Comparison of ENCODE assay signal across 8 mouse cellular contexts in the genomic region with DNA sequence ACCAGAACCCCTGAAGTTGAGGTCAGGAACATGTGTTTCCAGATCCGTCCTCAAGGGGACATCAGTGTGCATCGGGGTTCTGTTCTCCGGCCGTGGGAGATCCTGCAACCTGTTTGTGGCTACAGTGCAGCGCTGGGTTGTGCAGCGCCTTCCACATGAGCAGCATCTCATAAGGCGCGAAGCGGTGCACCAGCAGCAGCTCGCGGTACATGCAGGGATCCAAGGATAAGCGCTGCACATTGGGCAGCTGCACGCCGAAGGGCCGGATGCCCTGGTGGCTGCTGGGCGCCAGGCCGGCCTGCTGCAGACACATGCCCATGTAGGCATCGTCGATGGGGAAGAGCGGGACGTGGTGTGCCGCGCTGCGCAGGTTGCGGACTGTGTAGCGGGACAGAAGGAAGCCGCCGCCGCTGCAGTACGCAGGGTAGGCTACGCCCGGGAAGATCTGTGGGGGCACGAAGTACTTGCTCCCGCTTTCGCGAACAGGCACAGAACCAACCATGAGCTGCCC. TPM values are rescaled to one million over a fixed set of nuclear protein-coding genes. Genes with fewer than 3 reads are reported as not detected.
DNase-seq lines count a peak whose midpoint lies in the region; ATAC-seq lines count a peak whose summit lies in the region.

No protein-coding gene starts in this region.

- H3K36me3 ChIP-seq in forebrain, embryonic 12.5 days (replicated peaks) = no peaks in the 10 kb centered on the region
- H3K36me3 ChIP-seq in kidney, embryonic 15.5 days = no peaks in the 10 kb centered on the region
- no peaks in the 10 kb centered on the region for H3K36me3 ChIP-seq in stomach, embryonic 15.5 days

- peak overlapping the region; percentile 49 for H3K9ac ChIP-seq in forebrain, embryonic 12.5 days
- H3K9ac ChIP-seq in kidney, embryonic 15.5 days = peak overlapping the region; percentile 35
- H3K9ac ChIP-seq in stomach, embryonic 15.5 days = no peak overlapping the region

- WGBS in forebrain, embryonic 12.5 days = 6% methylated on average over 36 of the region's 36 CpGs
- 6% methylated on average over 36 of the region's 36 CpGs for WGBS in kidney, embryonic 15.5 days
- 6% methylated on average over 36 of the region's 36 CpGs for WGBS in stomach, embryonic 15.5 days

- H3K4me1 ChIP-seq in forebrain, embryonic 12.5 days = peaks cover 14% of the 10 kb centered on the region
- peaks cover 14% of the 10 kb centered on the region for H3K4me1 ChIP-seq in kidney, embryonic 15.5 days
- H3K4me1 ChIP-seq in stomach, embryonic 15.5 days = peaks cover 16% of the 10 kb centered on the region

- peak; percentile 30 to 39 for DNase-seq in left cerebral cortex, postnatal 25 days (ENCODE audit: low spot score in 2 of 2)
- DNase-seq in left cerebral cortex, postnatal 10 days (ENCODE audit: extremely low spot score in 1 of 2, low spot score in 2 of 2) = no peak
- peak; percentile 38 to 57 for DNase-seq in adrenal gland, postnatal 36 days
- DNase-seq in lung, postnatal 4 days = peak; percentile 48 to 52
- DNase-seq in right cerebral cortex, postnatal 36 days (ENCODE audit: low spot score in 2 of 2) = no peak

- H3K9me3 ChIP-seq in forebrain, embryonic 12.5 days = no peaks in the 10 kb centered on the region
- H3K9me3 ChIP-seq in kidney, embryonic 15.5 days (replicated peaks) = no peaks in the 10 kb centered on the region
- H3K9me3 ChIP-seq in stomach, embryonic 15.5 days = no peaks in the 10 kb centered on the region

- no peak overlapping the region for H3K27ac ChIP-seq in forebrain, embryonic 12.5 days
- H3K27ac ChIP-seq in kidney, embryonic 15.5 days = no peak overlapping the region
- H3K27ac ChIP-seq in stomach, embryonic 15.5 days = no peak overlapping the region

- peaks cover 87% of the 10 kb centered on the region for H3K27me3 ChIP-seq in forebrain, embryonic 12.5 days
- H3K27me3 ChIP-seq in kidney, embryonic 15.5 days = peaks cover 61% of the 10 kb centered on the region
- H3K27me3 ChIP-seq in stomach, embryonic 15.5 days (replicated peaks) = peaks cover 47% of the 10 kb centered on the region

- H3K4me3 ChIP-seq in forebrain, embryonic 12.5 days (replicated peaks) = peak overlapping the region; percentile 40
- H3K4me3 ChIP-seq in kidney, embryonic 15.5 days (replicated peaks) = peak overlapping the region; percentile 43
- H3K4me3 ChIP-seq in stomach, embryonic 15.5 days (replicated peaks) = peak overlapping the region; percentile 39

- H3K4me2 ChIP-seq in forebrain, embryonic 12.5 days = peak overlapping the region; percentile 77
- peak overlapping the region; percentile 80 for H3K4me2 ChIP-seq in kidney, embryonic 15.5 days
- H3K4me2 ChIP-seq in stomach, embryonic 15.5 days = peak overlapping the region; percentile 79

- intact Hi-C loops in left cerebral cortex, postnatal 25 days (cut with DNase I) = loop anchor here (2.0 kb wide), 1 partner anchor 39 kb away; no protein-coding TSS in a partner anchor
- intact Hi-C loops in left cerebral cortex, postnatal 10 days (cut with DNase I) = loop anchor here (5.0 kb wide), 1 partner anchor 36 kb away; no protein-coding TSS in a partner anchor

- ATAC-seq in forebrain, embryonic 12.5 days (ENCODE audit: low FRiP score) = peak; percentile 64
- peak; percentile 28; the same call in 1 of the 2 replicates for ATAC-seq in kidney, embryonic 15.5 days (replicated peaks; ENCODE audit: low FRiP score)
- ATAC-seq in stomach, embryonic 15.5 days (ENCODE audit: insufficient read depth, low FRiP score, low read depth) = 0 out of 2 replicates have a peak, but pooled peaks have one; percentile 29

RNA-seq across cellular contexts. Expression of gene B3gnt6, which starts 5.7 kb away (rescaled TPM):
- under 1 TPM in 1 of 2 experiments, not detected in 1; 0.27 TPM for total RNA-seq in left cerebral cortex, postnatal 25 days (2021)
- total RNA-seq in left cerebral cortex, postnatal 10 days (2021) = under 1 TPM; 0.24 to 0.28 TPM
- total RNA-seq in adrenal gland, postnatal 36 days (2021) = 1 to 10 TPM in 1 of 2 experiments, under 1 TPM in 1; 0.20 to 3.2 TPM
- polyA plus RNA-seq in forebrain, embryonic 12.5 days (2016; fragmentation: Nextera tagmentation; extraction: Ambion mirVana) = 0.13 and 0.15 TPM in 2 replicates
- 0.06 TPM in 1 of 2 replicates, not detected in the other for polyA plus RNA-seq in kidney, embryonic 15.5 days (2015; fragmentation: Nextera tagmentation; extraction: Ambion mirVana)
- 0.05 TPM in 2 replicates for polyA plus RNA-seq in stomach, embryonic 15.5 days (2015; fragmentation: Nextera tagmentation; extraction: Ambion mirVana)

RNA-seq across cellular contexts. Expression of gene Capn5, which starts 15.5 kb away (rescaled TPM):
- total RNA-seq in left cerebral cortex, postnatal 25 days (2021) = 10 to 100 TPM; 33.4 to 37.9 TPM
- total RNA-seq in left cerebral cortex, postnatal 10 days (2021) = 10 to 100 TPM; 46.4 to 46.6 TPM
- total RNA-seq in adrenal gland, postnatal 36 days (2021) = 1 to 10 TPM; 3.7 to 7.0 TPM
- polyA plus RNA-seq in forebrain, embryonic 12.5 days (2016; fragmentation: Nextera tagmentation; extraction: Ambion mirVana) = 8.3 and 9.3 TPM in 2 replicates
- polyA plus RNA-seq in kidney, embryonic 15.5 days (2015; fragmentation: Nextera tagmentation; extraction: Ambion mirVana) = 12.7 and 14.1 TPM in 2 replicates
- 13.8 and 14.9 TPM in 2 replicates for polyA plus RNA-seq in stomach, embryonic 15.5 days (2015; fragmentation: Nextera tagmentation; extraction: Ambion mirVana)

RNA-seq across cellular contexts. Expression of gene Omp, which starts 48.3 kb away (rescaled TPM):
- under 1 TPM; 0.64 to 0.87 TPM for total RNA-seq in left cerebral cortex, postnatal 25 days (2021)
- 1 to 10 TPM in 1 of 2 experiments, under 1 TPM in 1; 0.56 to 1.2 TPM for total RNA-seq in left cerebral cortex, postnatal 10 days (2021)
- total RNA-seq in adrenal gland, postnatal 36 days (2021) = 1 to 10 TPM in 1 of 2 experiments, under 1 TPM in 1; 0.20 to 3.1 TPM
- polyA plus RNA-seq in forebrain, embryonic 12.5 days (2016; fragmentation: Nextera tagmentation; extraction: Ambion mirVana) = 0.45 and 0.74 TPM in 2 replicates
- 0.39 and 0.60 TPM in 2 replicates for polyA plus RNA-seq in kidney, embryonic 15.5 days (2015; fragmentation: Nextera tagmentation; extraction: Ambion mirVana)
- 0.68 and 0.70 TPM in 2 replicates for polyA plus RNA-seq in stomach, embryonic 15.5 days (2015; fragmentation: Nextera tagmentation; extraction: Ambion mirVana)

Comparison
In these comparisons a context has a peak if more than half of its experiments do, and no peak if none do; other contexts are left out.
1. DNase-seq: peak in left cerebral cortex, postnatal 25 days (2 of 2), adrenal gland, postnatal 36 days (2 of 2) and lung, postnatal 4 days (2 of 2); none in left cerebral cortex, postnatal 10 days (0 of 2) and right cerebral cortex, postnatal 36 days (0 of 2).
2. RNA of gene Capn5, which starts 15.5 kb away (total RNA-seq): 46.4 to 46.6 TPM in left cerebral cortex, postnatal 10 days and 33.4 to 37.9 TPM in left cerebral cortex, postnatal 25 days; 3.7 to 7.0 TPM in adrenal gland, postnatal 36 days; every median in the first group is over 4 times any median in the second.
3. Peak in every context shown above with its lines, with median percentiles within 50 percentile points of each other: ATAC-seq, H3K4me2 ChIP-seq and H3K4me3 ChIP-seq.